Mouse (Mus musculus) frontal cortex, adult (tissue): ENCODE results near the gene Mpp1.
A peak's percentile ranks its signal among the peaks of the same experiment; 100 is the strongest.

Source experiments
- ATAC-seq: cut with Nextera tagmentation; 2 replicates; pipeline ENCODE4 v1.9.2; 2017; ENCODE audit warnings: mild to moderate bottlenecking, moderate library complexity, mixed read lengths; ENCODE audit not compliant: low TSS enrichment

Gene Mpp1

DNA sequence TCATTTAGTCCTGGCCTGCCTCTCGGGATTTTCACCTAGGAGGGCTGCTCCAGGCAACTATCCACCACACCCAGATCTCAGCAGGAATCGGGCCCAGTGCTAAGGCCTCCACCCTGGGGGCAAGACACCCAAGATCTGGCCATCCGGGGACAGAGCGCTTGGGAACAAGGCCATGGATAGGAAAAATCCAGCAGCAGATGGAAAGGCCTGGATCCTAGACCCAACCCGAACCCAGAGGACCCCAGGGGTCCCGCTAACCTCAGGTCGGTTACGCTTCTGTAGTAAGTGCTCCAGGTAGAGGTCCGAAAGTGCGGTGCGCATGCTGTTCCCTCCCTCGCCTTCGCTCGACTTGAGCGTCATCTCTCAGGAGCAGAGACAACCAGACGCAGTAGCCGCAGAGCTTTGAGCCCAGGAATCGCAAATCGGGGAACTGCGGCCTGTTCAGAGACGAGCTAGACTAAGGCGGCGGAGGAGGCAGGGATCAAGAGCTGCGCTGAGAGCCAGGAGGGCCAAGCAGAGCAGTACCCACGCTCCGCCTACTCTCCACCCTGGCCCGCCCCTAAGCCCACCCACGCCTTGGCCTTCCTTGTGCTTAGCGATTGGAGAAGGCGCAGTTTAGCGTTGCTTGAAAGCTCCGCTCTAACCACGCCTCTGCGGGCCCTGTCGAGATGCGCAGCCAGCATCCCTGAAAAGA lies at the start of gene Mpp1:
Gene Mpp1, minus strand, starts transcription at position 550 of the 694 bp plus-strand sequence.
- ATAC-seq, result peak; percentile 95

DNA sequence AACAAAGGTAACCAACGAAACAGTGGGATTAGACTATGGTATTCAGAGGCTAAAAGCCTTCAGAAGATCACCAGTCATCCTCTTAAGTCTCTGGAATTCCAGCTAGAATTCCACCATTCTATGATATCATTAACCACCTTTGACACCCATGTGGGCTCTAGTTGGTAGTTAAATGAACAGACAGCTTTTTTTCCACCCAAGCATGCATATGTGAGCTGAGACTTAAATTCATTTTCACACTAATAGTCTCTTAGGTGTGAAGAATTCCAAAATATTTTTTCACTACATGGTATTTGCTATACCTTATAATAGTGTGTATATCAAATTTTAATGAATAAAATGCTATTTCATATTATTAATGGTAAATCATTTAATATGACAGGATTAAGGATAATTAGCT lies 32.9 kb upstream of the Mpp1 start, which contains the start of gene Smim9:
Gene Smim9, minus strand, starts transcription at position 101 of the 400 bp plus-strand sequence.
- no peak for ATAC-seq

DNA sequence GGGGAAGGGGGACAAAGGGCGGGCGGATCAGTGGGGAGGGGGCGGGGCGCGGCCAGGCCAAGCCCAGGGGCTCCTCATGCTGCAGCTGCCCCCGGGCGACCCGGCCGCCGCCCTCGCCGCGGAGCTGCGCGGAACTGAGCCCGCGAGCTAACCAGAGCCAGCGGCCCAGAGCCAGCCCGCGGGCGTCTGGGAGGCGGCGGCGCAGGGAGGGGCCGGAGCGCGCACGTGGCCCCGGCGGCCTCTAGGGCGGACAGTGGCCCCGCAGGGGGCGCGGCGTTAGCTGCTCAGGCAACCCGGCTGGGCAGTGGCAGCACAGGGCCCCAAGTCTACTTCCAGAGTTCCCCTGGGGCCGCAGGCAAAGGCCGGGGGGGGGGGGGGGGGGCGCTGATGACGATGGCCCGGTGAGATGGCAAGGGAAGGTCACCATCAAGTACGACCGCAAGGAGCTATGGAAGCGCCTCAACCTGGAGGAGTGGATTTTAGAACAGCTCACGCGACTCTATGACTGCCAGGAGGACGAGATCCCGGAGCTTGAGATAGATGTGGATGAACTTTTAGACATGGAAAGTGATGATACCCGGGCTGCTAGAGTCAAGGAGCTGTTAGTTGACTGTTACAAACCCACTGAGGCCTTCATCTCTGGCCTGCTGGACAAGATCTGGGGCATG lies 24.9 kb upstream of the Mpp1 start:
- ATAC-seq, result peak; percentile 67

DNA sequence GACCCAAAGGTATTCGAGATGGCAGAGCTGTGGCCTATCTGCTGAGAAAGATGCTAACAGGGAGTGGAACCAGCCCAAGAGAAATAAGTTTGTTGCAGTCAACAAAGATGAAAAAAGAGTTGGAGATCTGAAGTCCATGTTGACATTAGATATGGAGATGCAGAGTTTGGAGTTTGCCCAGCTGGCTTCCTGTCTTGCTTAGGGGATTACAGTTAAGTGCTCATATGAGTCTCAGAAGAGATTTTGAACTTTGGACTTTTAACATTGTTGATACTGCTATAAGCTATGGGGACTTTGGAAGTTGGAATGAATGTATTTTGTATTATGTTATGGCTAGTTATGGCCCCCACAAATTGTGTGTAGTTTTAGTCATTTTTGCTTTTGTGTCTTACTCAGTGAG lies 21.4 kb upstream of the Mpp1 start:
- ATAC-seq, result no peak

DNA sequence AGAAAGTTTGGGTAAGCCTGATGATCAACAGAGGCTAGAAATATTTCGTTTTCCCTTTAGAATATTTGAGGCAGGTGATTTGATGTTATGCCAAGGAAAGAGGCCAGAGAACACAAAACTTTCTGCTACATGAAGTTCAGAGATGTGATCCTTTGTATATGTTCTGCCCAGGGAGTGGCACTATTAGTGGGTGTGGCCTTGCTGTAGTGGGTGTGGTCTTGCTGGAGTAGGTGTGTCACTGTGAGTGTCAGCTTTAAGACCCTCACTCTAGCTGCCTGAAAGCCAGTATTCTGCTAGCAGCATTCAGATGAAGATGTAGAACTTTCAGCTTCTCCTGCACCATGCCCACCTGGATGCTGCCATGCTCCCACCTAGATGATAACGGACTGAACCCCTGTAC lies 19.5 kb upstream of the Mpp1 start:
- ATAC-seq, result no peak

DNA sequence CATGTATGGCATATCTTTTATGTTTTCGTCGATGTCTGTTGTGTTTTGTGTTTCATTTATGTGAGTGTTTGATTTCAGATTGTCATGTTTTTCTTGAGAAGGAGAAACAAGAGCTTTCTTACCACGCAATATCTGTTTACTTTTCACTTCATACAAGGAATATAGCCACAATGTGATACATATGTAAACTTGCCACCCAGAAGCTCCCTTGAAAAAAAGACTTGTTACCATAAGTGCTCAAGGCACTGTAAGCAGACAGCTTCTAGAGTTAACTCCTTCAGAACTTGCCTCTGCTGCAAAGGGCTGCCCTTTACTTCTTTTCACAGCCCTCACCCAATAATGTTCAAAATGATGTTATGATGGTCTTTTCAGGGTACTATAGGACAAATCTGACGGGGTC lies 17.6 kb upstream of the Mpp1 start:
- ATAC-seq, result no peak

DNA sequence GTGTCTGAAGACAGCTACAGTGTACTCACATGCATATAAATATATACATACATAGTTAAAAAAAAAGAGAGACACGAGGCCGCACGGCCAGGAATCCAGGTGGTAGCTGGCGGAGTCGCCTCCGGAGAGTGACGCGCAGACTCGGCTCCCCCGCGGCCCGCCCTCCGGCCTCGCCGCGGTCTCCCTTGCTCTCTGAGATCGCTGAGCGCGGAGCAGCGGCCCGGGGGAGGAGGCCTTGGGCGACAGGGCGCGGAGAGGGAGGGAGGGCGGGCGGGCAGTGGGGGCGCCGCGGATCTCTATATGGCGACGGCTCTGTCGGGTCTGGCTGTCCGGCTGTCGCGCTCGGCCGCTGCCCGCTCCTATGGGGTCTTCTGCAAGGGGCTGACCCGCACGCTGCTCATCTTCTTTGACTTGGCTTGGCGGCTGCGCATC lies 12.3 kb upstream of the Mpp1 start:
- peak; percentile 65 for ATAC-seq

DNA sequence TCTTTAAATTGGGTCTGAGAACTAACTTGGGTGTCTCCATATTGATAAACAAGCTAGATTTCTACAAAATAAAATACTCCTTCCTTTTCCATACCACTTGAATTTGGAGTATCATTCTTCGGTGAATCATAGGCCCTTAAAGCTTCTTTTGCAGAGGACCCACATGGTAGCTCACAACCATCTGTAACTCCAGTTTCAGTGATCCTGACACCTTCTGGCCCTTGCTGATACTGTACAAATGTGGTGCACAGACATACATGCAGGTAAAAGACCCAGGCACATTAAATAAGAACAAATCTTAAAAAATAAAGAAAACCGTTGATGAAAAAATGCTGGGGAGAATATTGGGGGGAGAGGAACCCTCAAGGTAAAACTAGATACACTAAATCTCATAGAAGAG lies 7.4 kb upstream of the Mpp1 start:
- ATAC-seq, result no peak

DNA sequence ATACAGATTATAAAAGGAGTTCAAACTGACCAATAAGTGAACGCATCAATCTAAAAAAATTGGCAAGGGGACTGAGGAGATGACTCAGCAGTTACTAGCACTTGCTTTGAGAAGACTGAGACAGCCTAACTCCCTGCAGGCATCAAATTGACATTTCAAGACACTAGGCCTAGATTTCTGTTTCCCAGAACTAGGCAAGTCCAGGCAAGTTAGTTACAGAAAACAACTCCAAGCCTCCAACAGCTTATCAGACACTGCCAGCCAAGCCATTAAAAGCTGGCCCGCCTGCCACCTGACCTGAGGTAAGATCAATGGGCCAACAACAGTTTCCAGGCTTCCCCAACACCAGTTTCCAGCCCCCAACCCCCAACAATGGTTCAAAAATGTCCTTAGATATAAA lies 6.9 kb upstream of the Mpp1 start:
- no peak for ATAC-seq

DNA sequence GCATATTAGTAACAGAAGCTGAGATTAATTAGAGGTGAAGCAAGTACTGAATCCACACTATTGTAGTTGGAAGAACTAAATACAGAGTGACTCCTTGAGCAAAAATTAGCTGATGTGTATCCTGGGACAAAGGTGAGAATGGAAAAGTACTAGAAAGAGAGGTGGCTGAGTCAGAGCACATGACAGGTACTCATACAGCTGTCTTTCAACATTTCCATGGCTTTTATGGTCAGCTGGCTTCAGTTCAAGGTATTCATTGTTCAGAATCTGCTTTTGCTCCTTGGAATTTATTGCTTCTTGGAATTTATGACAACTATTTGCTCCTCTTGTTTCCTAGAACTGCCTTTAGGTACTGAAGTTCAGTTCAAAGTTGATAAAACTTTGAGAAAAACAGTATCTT lies 6.1 kb upstream of the Mpp1 start:
- no peak for ATAC-seq

DNA sequence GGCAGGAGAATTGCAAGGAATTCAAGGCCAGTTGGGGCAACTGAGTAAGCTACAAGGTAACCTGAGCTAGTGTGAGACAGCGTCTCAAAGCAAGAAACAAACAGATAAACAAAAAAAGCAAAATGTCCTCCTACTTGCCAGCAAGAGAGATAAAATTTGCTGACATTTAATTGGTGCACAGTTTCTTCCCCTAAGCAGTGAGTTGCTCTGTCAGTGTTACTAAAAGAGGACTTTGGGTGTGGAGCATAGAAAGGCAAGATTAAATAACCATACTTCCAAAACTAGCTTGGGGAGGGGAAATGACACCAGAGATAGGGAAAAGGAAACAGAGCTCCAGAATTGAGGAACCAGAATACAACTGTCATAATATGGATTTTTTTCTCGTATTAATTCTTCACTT lies 1.3 kb downstream of the Mpp1 start:
- no peak for ATAC-seq

DNA sequence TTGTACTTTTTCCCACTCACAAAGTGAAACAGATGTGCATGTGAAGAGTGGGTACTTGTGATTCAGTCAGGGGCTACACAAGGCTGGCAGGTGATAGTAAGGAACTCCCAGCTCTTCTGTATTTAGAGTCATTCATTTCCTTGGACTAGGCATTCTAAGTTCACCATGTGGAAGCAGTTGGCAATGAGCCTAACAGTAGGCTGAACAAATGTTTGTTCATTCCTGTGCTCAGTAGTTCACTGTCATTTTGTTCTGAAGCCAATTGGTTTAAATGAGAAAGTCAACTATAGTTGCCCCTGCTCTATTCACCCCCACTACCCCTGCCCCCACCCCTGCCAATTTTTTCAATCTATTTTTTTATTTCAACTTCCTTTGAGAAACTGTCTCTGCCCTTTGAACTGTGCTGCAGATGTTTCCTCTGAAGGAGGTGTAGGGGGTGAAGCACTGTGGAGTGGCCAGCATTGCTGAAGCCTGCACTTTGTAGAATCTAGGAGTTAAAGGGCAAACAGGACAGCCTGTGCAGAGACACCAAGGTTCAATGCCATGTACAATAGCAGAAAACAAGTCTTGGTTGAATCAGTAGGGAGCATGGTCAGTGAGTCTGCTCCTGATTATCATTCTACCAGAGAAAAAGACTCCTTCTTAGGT lies 2.4 kb downstream of the Mpp1 start:
- ATAC-seq, result no peak

DNA sequence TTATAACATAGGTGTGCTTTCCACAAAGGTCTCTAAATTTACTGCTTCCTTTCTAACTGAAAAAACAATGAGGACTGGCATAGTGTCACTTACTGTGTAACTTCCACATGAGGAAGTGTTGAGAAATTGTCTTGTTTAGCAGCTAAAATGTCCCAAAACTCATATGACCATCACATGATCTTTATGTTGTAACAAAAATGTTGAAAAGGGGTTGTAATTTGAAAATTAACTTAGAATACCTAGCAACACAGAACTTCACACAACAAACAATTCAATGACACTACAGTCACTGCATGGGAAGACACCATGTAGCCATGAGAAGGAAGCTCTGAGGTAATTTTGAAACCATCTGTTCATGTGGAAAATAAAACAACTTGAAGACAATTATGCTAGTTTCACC lies 3.9 kb downstream of the Mpp1 start:
- ATAC-seq, result no peak

DNA sequence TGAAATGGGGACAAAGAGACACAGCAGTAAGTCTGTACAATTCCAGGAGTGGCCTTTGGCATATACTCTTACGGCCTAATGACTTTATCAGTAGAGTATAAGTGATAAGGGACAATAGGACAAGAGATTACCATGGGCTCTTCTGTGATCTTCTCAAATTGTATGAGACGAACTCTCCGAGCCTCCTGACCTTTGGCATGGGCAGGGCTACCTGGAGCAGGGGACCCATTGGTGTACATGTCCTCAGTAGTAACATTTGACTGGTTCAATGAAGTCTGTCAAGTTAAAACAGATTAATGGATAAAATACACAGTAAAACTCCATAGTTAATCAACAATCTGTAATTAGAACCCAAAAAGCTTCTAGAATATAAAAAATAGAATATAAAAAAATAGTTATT lies 5.2 kb downstream of the Mpp1 start:
- no peak for ATAC-seq

DNA sequence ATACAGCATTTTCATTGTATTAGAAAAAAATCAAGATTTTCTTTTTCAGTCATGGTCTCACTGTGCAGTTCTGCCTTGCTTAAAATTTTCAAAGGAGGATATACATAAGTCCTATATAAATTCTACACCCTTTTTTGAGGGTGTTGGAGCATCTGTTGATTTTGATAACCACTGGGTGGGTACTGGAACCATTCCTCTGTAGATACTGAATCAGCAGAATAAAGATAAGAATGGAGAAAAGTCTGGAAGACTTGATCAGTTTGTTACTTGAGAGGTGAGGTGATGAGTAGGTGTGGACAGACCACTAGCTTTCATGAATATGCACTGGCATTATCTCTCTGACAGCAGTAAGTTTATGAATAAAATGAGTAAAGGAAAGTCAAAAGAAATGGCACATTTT lies 15.3 kb downstream of the Mpp1 start:
- ATAC-seq, result no peak

DNA sequence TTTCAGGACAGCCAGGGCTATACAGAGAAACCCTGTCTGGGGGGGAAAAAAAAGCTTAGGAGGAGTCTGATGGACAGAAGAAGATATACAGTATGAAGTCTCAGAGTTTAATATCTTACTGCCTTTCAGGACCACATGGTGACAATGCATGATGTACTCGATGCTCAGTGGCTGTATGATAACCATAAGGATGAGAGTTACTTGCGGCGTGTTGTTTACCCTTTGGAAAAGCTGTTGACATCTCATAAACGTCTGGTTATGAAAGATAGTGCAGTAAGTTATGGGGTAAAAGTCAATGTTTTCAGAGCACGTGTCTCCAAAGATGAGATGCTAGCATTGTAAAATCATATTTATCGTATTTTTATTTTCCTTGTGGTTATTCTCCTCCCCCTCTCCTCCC lies 28.5 kb downstream of the Mpp1 start:
- ATAC-seq, result no peak

DNA sequence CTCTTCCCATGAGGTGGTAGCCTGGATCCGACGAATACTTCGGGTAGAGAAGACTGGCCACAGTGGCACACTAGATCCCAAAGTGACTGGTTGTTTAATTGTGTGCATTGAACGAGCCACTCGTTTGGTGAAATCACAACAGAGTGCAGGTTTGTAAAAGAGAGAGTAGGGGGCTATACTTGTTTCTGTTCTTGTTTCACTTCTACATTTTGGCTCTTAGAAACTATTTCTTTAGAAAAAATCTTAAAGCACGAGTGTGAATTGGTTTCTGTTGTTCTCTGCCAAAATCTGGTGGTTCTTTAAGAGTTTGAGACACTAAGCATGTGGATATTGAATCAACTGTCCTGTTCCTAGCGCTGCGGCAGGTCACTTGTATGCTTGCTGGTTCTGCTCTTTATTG lies 32.0 kb downstream of the Mpp1 start:
- ATAC-seq, result no peak

DNA sequence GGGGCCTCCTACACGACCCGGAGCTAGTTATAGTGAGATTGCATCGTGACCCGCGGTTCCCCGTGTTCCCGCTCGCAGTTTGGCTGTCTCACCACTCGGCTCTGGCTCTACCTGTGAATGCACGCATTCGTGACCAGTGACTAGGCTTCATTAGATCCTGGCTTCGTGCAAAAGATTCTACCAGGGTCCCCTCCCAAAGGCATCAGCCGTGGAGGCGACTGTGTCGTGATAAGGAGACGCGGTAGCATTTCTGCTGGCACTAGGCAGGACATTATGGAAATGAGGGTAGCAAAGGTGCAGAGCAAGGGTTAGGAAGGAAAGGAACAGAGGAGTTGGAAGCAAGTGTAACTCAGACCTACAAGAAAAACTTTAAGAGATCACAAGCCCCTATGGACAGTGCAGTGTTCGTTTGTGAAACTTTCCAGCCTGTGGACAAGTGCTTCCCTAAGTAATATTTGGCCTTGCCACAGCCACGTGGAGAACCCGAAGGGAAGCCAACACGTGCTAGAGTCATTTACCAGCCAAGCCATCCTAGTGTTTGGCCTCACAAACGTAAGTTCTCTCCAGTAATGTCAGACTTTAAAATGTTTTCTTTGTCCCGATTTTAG lies 34.5 kb downstream of the Mpp1 start:
- no peak for ATAC-seq

DNA sequence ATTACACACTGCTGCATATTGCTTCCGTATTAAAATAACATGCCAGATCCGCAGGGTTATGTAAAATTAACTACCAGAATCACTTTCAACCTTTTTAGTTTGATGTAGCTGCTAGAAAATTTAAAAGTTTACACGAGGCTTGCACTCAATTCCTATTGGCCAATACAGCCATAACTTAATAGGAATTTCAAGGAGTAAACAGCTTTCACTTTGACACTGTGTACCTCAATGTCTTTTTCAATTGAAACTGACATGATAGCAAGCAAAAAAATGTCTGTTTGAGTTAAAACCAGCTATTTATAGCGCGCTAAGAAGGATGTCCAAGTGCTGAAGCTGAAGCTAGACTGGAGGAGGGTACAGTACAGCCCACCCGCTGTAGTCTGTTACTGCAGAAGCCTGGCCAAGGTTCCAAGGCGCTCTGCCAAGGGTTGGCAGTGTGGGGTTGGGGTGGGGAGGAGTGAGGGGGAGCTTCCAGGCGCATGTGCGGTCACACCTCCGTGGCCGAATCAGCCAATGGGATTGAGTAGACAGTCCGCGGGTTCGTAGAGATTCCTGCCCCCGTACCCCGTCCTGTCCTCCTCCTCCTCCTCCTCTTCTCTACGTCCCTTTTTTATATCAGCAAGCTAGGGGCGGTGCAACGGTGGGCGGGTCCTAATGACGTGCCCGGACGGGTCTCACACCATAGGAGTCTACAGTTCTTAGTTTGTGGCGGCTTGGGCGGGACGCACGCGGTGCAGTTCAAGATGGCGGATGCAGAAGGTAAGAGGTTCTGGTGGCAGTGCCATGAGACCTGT lies 35.2 kb downstream of the Mpp1 start, which contains the start of gene Dkc1:
Gene Dkc1, plus strand, starts transcription at position 486 of the 794 bp plus-strand sequence.
- peak; percentile 99 for ATAC-seq

DNA sequence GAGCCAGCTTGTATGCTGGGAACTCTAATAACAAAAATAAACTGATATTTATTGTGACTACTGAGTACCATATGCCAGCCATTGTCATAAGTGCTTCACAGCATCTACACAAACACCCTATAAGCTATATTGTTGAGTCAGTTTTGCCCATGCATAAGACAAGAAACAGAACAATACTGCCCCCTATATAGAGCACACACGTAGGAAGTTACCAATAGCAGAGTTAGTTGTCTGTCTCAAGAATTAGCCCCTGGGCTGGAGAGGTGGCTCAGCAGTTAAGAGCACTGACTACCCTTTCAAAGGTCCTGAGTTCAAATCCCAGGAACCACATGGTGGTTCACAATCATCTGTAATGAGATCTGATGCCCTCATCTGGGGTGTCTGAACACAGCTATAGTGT lies 45.2 kb downstream of the Mpp1 start:
- ATAC-seq, result no peak

DNA sequence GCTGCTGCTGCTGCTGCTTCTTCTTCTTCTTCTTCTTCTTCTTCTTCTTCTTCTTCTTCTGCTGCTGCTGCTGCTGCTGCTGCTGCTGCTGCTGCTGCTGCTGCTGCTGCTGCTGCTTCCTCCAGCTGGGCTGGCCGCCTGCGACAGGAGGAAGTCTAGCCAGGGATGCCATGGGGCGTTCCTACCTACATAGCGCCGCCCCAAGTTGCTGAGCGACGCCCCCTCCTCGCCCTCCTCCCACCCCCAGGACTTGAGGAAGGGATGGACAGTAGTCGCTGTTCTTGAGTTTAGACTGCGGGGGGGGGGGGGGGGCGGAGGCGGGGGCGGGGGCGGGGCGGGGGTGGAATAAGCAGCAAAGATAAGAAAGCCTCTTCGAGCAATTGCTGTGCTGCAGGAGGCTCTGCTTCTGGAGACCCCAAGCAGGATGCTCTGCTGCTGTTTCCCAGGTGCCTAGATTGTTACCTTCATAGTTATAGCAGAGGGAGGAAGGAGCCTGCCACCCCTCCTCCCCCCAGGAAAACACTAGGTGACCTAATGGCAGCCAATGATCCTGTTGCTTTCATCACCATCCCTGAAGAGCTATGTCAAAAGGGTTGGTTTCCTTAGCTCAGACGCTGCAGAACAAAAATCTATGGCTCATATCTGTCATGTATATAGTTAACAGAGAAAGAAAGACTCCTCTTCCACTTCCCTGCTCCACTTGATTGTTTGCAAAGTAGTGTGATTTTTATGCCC lies 45.9 kb downstream of the Mpp1 start, which contains the start of gene Gab3:
Gene Gab3, minus strand, starts transcription at position 685 of the 735 bp plus-strand sequence.
- peak; percentile 94 for ATAC-seq
